Mouse (Mus musculus) CH12.LX (cell line): ENCODE measurements around the gene Dmp1. TPM values are rescaled to one million over a fixed set of nuclear protein-coding genes. Genes with fewer than 3 reads are reported as not detected.

Experiments used
- DNase-seq: peaks from one replicate; pipeline ENCODE4 v3.0.0-alpha.2; 2013; ENCODE audit errors: extremely low read depth
- H3K27ac ChIP-seq: 2 replicates; pipeline ENCODE4 v1.5.1; 2012; ENCODE audit warnings: low read depth, mild to moderate bottlenecking, control low read depth, moderate library complexity; ENCODE audit not compliant: insufficient read depth
- H3K27me3 ChIP-seq: replicated peaks from 2 replicates; pipeline ENCODE3; 2012; ENCODE audit warnings: inconsistent platforms
- H3K36me3 ChIP-seq, 2 experiments: replicated peaks in 1 of 2; 2 replicates each; pipeline versions ENCODE3 to v1.6.1; 2012; ENCODE audit warnings: inconsistent platforms in 1 of 2, low read length in 1 of 2, mild to moderate bottlenecking in 1 of 2, mixed read lengths in 1 of 2, moderate library complexity in 1 of 2; ENCODE audit not compliant: control insufficient read depth in 1 of 2, insufficient read depth in 1 of 2
- H3K4me1 ChIP-seq, 2 experiments: 2 replicates each; pipeline ENCODE4 v1.6.1; 2012; ENCODE audit warnings: inconsistent platforms in 1 of 2, moderate library complexity in 1 of 2; ENCODE audit not compliant: insufficient read depth in 2 of 2, control insufficient read depth in 1 of 2
- H3K4me2 ChIP-seq: 2 replicates; pipeline ENCODE4 v1.6.1; 2012; ENCODE audit warnings: low read depth, mild to moderate bottlenecking, control low read depth; ENCODE audit not compliant: poor library complexity, insufficient read depth, severe bottlenecking
- H3K4me3 ChIP-seq, 3 experiments: fragments of 150-350 bp in 1 of 3; sonication (generic) in 1 of 3; replicated peaks in 1 of 3; 2 replicates each; pipeline versions ENCODE3 to v1.5.1; 2011 to 2012; ENCODE audit warnings: low read depth in 2 of 3, low read length in 2 of 3, mild to moderate bottlenecking in 2 of 3, moderate library complexity in 2 of 3, control low read depth in 1 of 3, improper control_type of control experiment in 1 of 3, inconsistent platforms in 1 of 3, mixed read lengths in 1 of 3; ENCODE audit not compliant: poor library complexity in 1 of 3
- H3K79me2 ChIP-seq: replicated peaks from 2 replicates; pipeline ENCODE4 v1.6.1; 2012; ENCODE audit warnings: mild to moderate bottlenecking, moderate library complexity; ENCODE audit not compliant: control insufficient read depth, poor library complexity, insufficient read depth, severe bottlenecking; ENCODE audit errors: extremely low read depth
- H3K9ac ChIP-seq: 2 replicates; pipeline ENCODE4 v1.6.1; 2012; ENCODE audit warnings: low read depth, mild to moderate bottlenecking, control low read depth, moderate library complexity; ENCODE audit not compliant: insufficient read depth
- H3K9me3 ChIP-seq: replicated peaks from 2 replicates; pipeline ENCODE3; 2012; ENCODE audit warnings: low read length, inconsistent platforms, mixed read lengths
- BHLHE40 ChIP-seq: IDR thresholded peaks from 2 replicates; pipeline ENCODE4 v1.6.1; 2011; ENCODE audit warnings: mild to moderate bottlenecking, low read depth, low read length, improper control_type of control experiment
- CHD1 ChIP-seq: IDR thresholded peaks from 2 replicates; pipeline ENCODE4 v1.6.1; 2012; ENCODE audit warnings: low read depth, low read length, improper control_type of control experiment, inconsistent platforms
- CTCF ChIP-seq, 2 experiments: IDR thresholded peaks in 1 of 2; conservative IDR thresholded peaks in 1 of 2; 2 replicates each; pipeline ENCODE4 v1.5.1; 2011 to 2012; ENCODE audit warnings: low read depth in 2 of 2, low read length in 2 of 2, improper control_type of control experiment in 1 of 2, inconsistent platforms in 1 of 2, mild to moderate bottlenecking in 1 of 2, moderate library complexity in 1 of 2
- E2F4 ChIP-seq: IDR thresholded peaks from 2 replicates; pipeline ENCODE4 v1.6.1; 2011; ENCODE audit warnings: low read depth, low read length, improper control_type of control experiment; ENCODE audit not compliant: insufficient replicate concordance
- GABPA ChIP-seq: IDR thresholded peaks from 2 replicates; pipeline ENCODE4 v1.6.1; 2012; ENCODE audit warnings: low read depth, low read length, improper control_type of control experiment, inconsistent platforms; ENCODE audit not compliant: insufficient replicate concordance
- HCFC1 ChIP-seq: IDR thresholded peaks from 2 replicates; pipeline ENCODE4 v1.6.1; 2012; ENCODE audit warnings: low read depth, mild to moderate bottlenecking, inconsistent platforms, low read length, improper control_type of control experiment
- JUND ChIP-seq: conservative IDR thresholded peaks from 2 replicates; pipeline ENCODE4 v1.6.1; 2011; ENCODE audit warnings: low read depth, low read length, improper control_type of control experiment
- KAT2A ChIP-seq: IDR thresholded peaks from 2 replicates; pipeline ENCODE4 v1.6.1; 2012; ENCODE audit warnings: low read length, improper control_type of control experiment, inconsistent platforms; ENCODE audit not compliant: insufficient replicate concordance
- MAFK ChIP-seq: IDR thresholded peaks from 2 replicates; pipeline ENCODE4 v1.6.1; 2011; ENCODE audit warnings: low read length, improper control_type of control experiment; ENCODE audit not compliant: insufficient replicate concordance
- MAX ChIP-seq: IDR thresholded peaks from 2 replicates; pipeline ENCODE4 v1.6.1; 2011; ENCODE audit warnings: low read length, improper control_type of control experiment
- MAZ ChIP-seq: IDR thresholded peaks from 2 replicates; pipeline ENCODE4 v1.6.1; 2012; ENCODE audit warnings: low read depth, mild to moderate bottlenecking, inconsistent platforms, low read length, improper control_type of control experiment, moderate library complexity
- MXI1 ChIP-seq: IDR thresholded peaks from 2 replicates; pipeline ENCODE4 v1.6.1; 2011; ENCODE audit warnings: mild to moderate bottlenecking, low read depth, low read length, improper control_type of control experiment
- NELFE ChIP-seq: IDR thresholded peaks from 2 replicates; pipeline ENCODE4 v1.6.1; 2011; ENCODE audit warnings: low read depth, low read length, improper control_type of control experiment
- NRF1 ChIP-seq: IDR thresholded peaks from 2 replicates; pipeline ENCODE4 v1.6.1; 2014; ENCODE audit warnings: low read depth, mild to moderate bottlenecking, inconsistent platforms, low read length, improper control_type of control experiment, moderate library complexity
- PAX5 ChIP-seq: IDR thresholded peaks from 2 replicates; pipeline ENCODE4 v1.6.1; 2012; ENCODE audit warnings: low read length, inconsistent platforms, mixed read lengths
- POLR2A ChIP-seq: IDR thresholded peaks from 2 replicates; pipeline ENCODE4 v1.6.1; 2011; ENCODE audit warnings: low read depth, mild to moderate bottlenecking, improper control_type of control experiment, low read length
- POLR2AphosphoS2 ChIP-seq: IDR thresholded peaks from 2 replicates; pipeline ENCODE4 v1.6.1; 2011; ENCODE audit warnings: low read depth, low read length, improper control_type of control experiment
- RAD21 ChIP-seq: IDR thresholded peaks from 2 replicates; pipeline ENCODE4 v1.6.1; 2011; ENCODE audit warnings: low read depth, mild to moderate bottlenecking, low read length, improper control_type of control experiment, moderate library complexity
- RCOR1 ChIP-seq: conservative IDR thresholded peaks from 2 replicates; pipeline ENCODE4 v1.6.1; 2012; ENCODE audit warnings: low read depth, mild to moderate bottlenecking, inconsistent platforms, low read length, improper control_type of control experiment
- SIN3A ChIP-seq: IDR thresholded peaks from 2 replicates; pipeline ENCODE4 v1.6.1; 2012; ENCODE audit warnings: low read length, improper control_type of control experiment, inconsistent platforms
- SMC3 ChIP-seq: IDR thresholded peaks from 2 replicates; pipeline ENCODE4 v1.6.1; 2011; ENCODE audit warnings: low read depth, low read length, improper control_type of control experiment
- TBP ChIP-seq: conservative IDR thresholded peaks from 2 replicates; pipeline ENCODE4 v1.6.1; 2011; ENCODE audit warnings: low read depth, low read length, improper control_type of control experiment
- USF2 ChIP-seq: conservative IDR thresholded peaks from 2 replicates; pipeline ENCODE4 v1.6.1; 2011; ENCODE audit warnings: low read depth, low read length, improper control_type of control experiment
- ZC3H11A ChIP-seq: IDR thresholded peaks from 2 replicates; pipeline ENCODE4 v1.6.1; 2012; ENCODE audit warnings: low read depth, mild to moderate bottlenecking, inconsistent platforms, low read length, improper control_type of control experiment
- ZMIZ1 ChIP-seq: IDR thresholded peaks from 2 replicates; pipeline ENCODE4 v1.6.1; 2012; ENCODE audit warnings: low read depth, mild to moderate bottlenecking, inconsistent platforms, low read length, improper control_type of control experiment
- ZNF384 ChIP-seq: IDR thresholded peaks from 2 replicates; pipeline ENCODE4 v1.6.1; 2012; ENCODE audit warnings: low read depth, low read length, improper control_type of control experiment, inconsistent platforms
- dilution Hi-C: fragments of 300-500 bp; cut with MboI; formaldehyde crosslinking; loops from 2 replicates; pipeline ENCODE4 v1.14.3; 2020; ENCODE audit warnings: low sequenced_read_pairs; ENCODE audit not compliant: extremely low pct_unique_long_range_greater_than_20kb, extremely low pct_ligation_motif_present
- in situ Hi-C: fragments of 300-500 bp; cut with MboI; formaldehyde crosslinking; loops from 3 replicates; pipeline ENCODE4 v1.14.3; 2019; ENCODE audit warnings: low sequenced_read_pairs, low pct_ligation_motif_present, low pct_unique_long_range_greater_than_20kb, mixed read lengths
- polyA plus RNA-seq: library from polyadenylated mRNA; unstranded; fragments of >175 nt; gene quantifications from 2 replicates; pipeline ENCODE4 v1.2.1, GENCODE M21; 2012; ENCODE audit warnings: low read depth; ENCODE audit not compliant: insufficient read length
- total RNA-seq, 2 experiments: library from RNA; depleted of rRNA; stranded (reverse); fragments of 300-350 nt in 1 of 2; fragments of >200 nt in 1 of 2; gene quantifications; 2 replicates each; pipeline ENCODE4 v1.2.3; 2012 to 2014

Dmp1 gene
- total and polyA plus RNA-seq, 3 experiments, result 0.12 to 0.84 TPM; not detected in 1

DNA sequence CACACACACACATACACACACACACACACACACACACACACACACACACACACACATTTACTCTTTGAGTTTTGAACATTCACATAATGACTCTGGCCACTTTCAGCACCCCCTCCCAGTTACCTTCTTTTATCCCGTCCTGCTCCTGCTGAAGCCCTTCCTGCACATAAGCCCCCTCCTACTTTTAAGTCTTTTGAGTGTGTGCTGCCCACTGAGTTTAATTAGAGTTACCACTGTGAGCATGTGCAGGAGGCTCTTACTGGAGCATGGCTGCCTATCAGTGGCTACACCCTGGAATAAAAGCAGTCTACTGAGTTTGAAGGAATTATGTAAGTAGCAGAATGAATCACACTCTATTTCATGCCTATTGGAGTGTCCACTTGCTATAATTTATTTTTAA is 26.1 kb downstream of the Dmp1 start:
- no peak for DNase-seq
- no peaks in the 10 kb centered on the region for H3K27me3 ChIP-seq

GRCm38 (mm10) chr5:104236741-104237140 is 34.3 kb downstream of the Dmp1 start:
- Histone ChIP-seq H3K79me2 (no peaks in the 10 kb centered on the region), H3K36me3 (no peaks in the 10 kb centered on the region), H3K4me2 (no peak overlapping the region), H3K4me1 (no peaks in the 10 kb centered on the region), H3K9me3 (no peaks in the 10 kb centered on the region), H3K27me3 (no peaks in the 10 kb centered on the region), H3K9ac (no peak overlapping the region), H3K4me3 (no peak overlapping the region), H3K27ac (no peak overlapping the region)
- in situ Hi-C loops, result no loop called here
- TF ChIP-seq ZMIZ1 (no peak), NELFE (no peak), KAT2A (no peak), GABPA (no peak), MXI1 (no peak), BHLHE40 (no peak), JUND (no peak), CTCF (conservative IDR thresholded peaks at IDR 0.05 in 1 of 2, IDR thresholded peaks at IDR 0.05 in 1 of 2; ENCODE audit: low read depth in 2 of 2, low read length in 2 of 2) (no peak), USF2 (no peak), SMC3 (no peak), ZC3H11A (no peak), ZNF384 (no peak), E2F4 (no peak), RCOR1 (no peak), MAX (no peak), SIN3A (no peak), POLR2AphosphoS2 (no peak), NRF1 (no peak), RAD21 (no peak)
- no peak for DNase-seq
- dilution Hi-C loops, result no loop called here

More for the DNA sequence above, 26.1 kb downstream of the Dmp1 start:
- in situ Hi-C loops (no loop called here), dilution Hi-C loops (no loop called here)
- TF ChIP-seq JUND (no peak), MAZ (no peak), E2F4 (no peak), SMC3 (no peak), NELFE (no peak), MAFK (no peak), PAX5 (no peak), RCOR1 (no peak), SIN3A (no peak), BHLHE40 (no peak), HCFC1 (no peak), CHD1 (no peak), TBP (no peak), NRF1 (no peak), POLR2A (no peak), USF2 (no peak)
- H3K4me1 ChIP-seq, result no peaks in the 10 kb centered on the region
- no peaks in the 10 kb centered on the region for H3K9me3 ChIP-seq
- H3K9ac ChIP-seq, result no peak overlapping the region
- H3K79me2 ChIP-seq, result no peaks in the 10 kb centered on the region
- H3K4me2 ChIP-seq, result no peak overlapping the region
- H3K27ac ChIP-seq, result no peak overlapping the region
- H3K4me3 ChIP-seq, result no peak overlapping the region
- no peaks in the 10 kb centered on the region for H3K36me3 ChIP-seq
